Mouse (Mus musculus) hindbrain, embryonic 12.5 days (tissue): ENCODE measurements around the gene Olfr672. TPM values are rescaled to one million over a fixed set of nuclear protein-coding genes. Genes with fewer than 3 reads are reported as not detected.
"Not testable (repeated sequence)": the region's sequence is repeated elsewhere in the genome, so short reads cannot be mapped to it uniquely, and the experiment has no call there.

Experiments used
- ATAC-seq: fragments of 200-750 bp; cut with Nextera tagmentation; 2 replicates; pipeline ENCODE4 v1.8.0; 2017; ENCODE audit warnings: moderate TSS enrichment; ENCODE audit not compliant: low FRiP score
- H3K27ac ChIP-seq: fragments of 300-500 bp; sonication (generic); 2 replicates; pipeline ENCODE4 v1.5.1; 2016; ENCODE audit warnings: mild to moderate bottlenecking
- H3K27me3 ChIP-seq: fragments of 300-500 bp; sonication (generic); 2 replicates; pipeline ENCODE4 v1.6.1; 2016; ENCODE audit warnings: mild to moderate bottlenecking
- H3K36me3 ChIP-seq: fragments of 300-500 bp; sonication (generic); 2 replicates; pipeline ENCODE4 v1.6.1; 2016; ENCODE audit warnings: mild to moderate bottlenecking
- H3K4me1 ChIP-seq: fragments of 300-500 bp; sonication (generic); 2 replicates; pipeline ENCODE4 v1.6.1; 2016
- H3K4me2 ChIP-seq: fragments of 300-500 bp; sonication (generic); replicated peaks from 2 replicates; pipeline ENCODE4 v1.6.1; 2016; ENCODE audit warnings: mild to moderate bottlenecking
- H3K4me3 ChIP-seq: fragments of 300-500 bp; sonication (generic); 2 replicates; pipeline ENCODE4 v1.5.1; 2016; ENCODE audit warnings: mild to moderate bottlenecking
- H3K9ac ChIP-seq: fragments of 300-500 bp; sonication (generic); 2 replicates; pipeline ENCODE4 v1.6.1; 2016; ENCODE audit warnings: mild to moderate bottlenecking, moderate library complexity
- H3K9me3 ChIP-seq: fragments of 300-500 bp; sonication (generic); replicated peaks from 2 replicates; pipeline ENCODE4 v1.6.1; 2016; ENCODE audit warnings: mild to moderate bottlenecking
- WGBS: fragments of 180-500 bp; shearing (Covaris S2); methylation state at CpG from one replicate; pipeline ENCODE4 v1.1.7; 2016; 5-methylcytosine and 5-hydroxymethylcytosine counted together
- polyA plus RNA-seq: library from polyadenylated mRNA; unstranded; fragments of >200 nt; fragmentation: Nextera tagmentation; extraction: Ambion mirVana; gene quantifications from 2 replicates; pipeline ENCODE4 v1.2.1, GENCODE M21; 2016

The Olfr672 gene
- not detected in 2 replicates for polyA plus RNA-seq

DNA sequence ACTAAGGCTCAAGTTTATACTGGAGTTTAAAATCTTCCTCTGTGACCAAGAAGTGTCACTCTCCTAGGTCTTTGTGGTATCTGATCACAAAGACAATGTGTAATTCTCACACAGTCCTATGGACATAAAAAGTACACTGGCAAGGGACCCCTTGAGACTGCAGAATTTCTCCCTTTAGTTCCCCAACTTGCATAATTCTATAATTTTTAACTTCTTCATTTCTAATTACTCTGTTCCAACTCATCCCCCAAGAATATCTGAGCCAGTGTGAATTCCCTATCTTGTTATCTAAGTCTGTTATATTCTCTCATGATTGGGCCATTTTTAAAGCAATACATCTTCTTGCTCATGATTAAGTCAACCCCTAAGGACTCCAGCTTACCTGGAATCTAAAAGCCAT is at the start of gene Olfr672:
Gene Olfr672 (minus strand): TSS at position 101 of the 400 bp plus-strand sequence.
- no peak within 1 kb of the TSS for H3K4me3 ChIP-seq
- no peak within 1 kb of the TSS for H3K27ac ChIP-seq
- no peaks in the 10 kb centered on the region for H3K9me3 ChIP-seq
- no peak within 1 kb of the TSS for H3K4me2 ChIP-seq
- ATAC-seq = no peak
- H3K4me1 ChIP-seq = no peaks in the 10 kb centered on the region
- H3K36me3 ChIP-seq = no peaks in the 10 kb centered on the region
- no peak within 1 kb of the TSS for H3K9ac ChIP-seq
- H3K27me3 ChIP-seq = no peaks in the 10 kb centered on the region

DNA sequence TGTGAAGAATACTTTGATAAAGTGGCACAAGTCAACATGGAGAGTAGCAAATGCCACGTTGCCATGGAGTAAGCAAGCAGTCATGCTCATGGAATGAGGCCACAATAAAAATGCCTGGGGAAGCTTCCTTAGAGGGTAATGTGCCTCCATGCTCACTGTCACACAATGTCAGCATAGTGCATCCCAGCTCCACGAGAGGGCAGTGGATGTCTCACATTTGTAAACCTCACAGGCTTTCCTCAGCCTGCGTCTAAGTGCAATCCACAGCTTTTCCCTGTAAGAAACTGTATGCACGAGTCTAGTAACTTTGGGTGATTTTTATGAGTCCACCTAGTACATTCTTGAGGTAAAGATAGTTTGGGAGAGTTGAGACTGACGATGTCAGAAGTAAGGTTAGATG is 32.0 kb upstream of the Olfr672 start:
- H3K36me3 ChIP-seq, H3K4me1 ChIP-seq, H3K4me3 ChIP-seq, H3K4me2 ChIP-seq, ATAC-seq, H3K9me3 ChIP-seq, H3K27ac ChIP-seq, H3K9ac ChIP-seq, H3K27me3 ChIP-seq: not testable (repeated sequence)
- WGBS = 56% methylated on average over 5 of the region's 5 CpGs

DNA sequence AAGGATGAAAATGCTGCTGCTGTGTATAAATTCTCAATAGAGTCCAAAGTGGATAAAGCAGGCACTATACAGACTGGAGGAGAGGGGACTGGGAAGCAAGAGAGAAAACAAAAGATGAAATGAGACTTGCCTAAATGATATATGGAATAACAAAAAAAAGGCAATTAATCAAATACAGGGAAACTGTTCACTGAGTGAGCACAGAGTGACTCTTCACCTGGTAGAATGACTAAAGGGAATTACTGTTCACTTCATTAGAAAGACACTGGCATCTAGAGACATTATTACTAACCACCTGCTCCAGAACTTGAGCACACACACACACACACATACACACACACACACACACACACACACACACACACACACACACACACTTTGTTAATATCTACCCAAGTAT is 30.6 kb upstream of the Olfr672 start, which contains the start of gene Olfr676:
Gene Olfr676 (plus strand): TSS at position 301 of the 400 bp plus-strand sequence.
- no peak for ATAC-seq
- Histone ChIP-seq H3K4me1 (no peaks in the 10 kb centered on the region), H3K4me2 (no peak within 1 kb of the TSS), H3K4me3 (no peak within 1 kb of the TSS), H3K27ac (no peak within 1 kb of the TSS), H3K9me3 (no peaks in the 10 kb centered on the region), H3K27me3 (no peaks in the 10 kb centered on the region), H3K36me3 (no peaks in the 10 kb centered on the region), H3K9ac (no peak within 1 kb of the TSS)

DNA sequence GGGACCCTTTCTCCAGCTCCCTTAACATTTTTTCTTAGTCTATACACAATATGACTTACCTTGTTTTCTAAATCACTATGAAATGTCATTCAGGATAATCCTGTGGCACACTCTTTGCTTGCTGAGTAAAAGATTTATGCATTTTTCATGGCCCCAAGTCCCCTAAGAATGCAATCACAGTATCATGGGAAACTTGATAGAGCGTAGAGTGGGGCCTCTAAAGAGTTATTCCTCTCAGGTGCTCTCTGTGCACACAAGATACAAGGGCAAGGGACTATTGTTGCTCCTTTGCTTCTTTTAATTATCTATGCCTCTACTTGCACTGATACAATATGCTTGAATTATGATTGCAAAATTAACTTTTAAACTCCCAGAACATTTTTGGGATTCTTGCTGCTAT is 26.5 kb upstream of the Olfr672 start, which contains the start of gene Olfr675:
Gene Olfr675 (minus strand): TSS at position 101 of the 400 bp plus-strand sequence.
- Histone ChIP-seq H3K27me3 (no peaks in the 10 kb centered on the region), H3K9ac (no peak within 1 kb of the TSS), H3K4me2 (no peak within 1 kb of the TSS), H3K27ac (no peak within 1 kb of the TSS), H3K9me3 (no peaks in the 10 kb centered on the region), H3K4me3 (no peak within 1 kb of the TSS), H3K4me1 (no peaks in the 10 kb centered on the region), H3K36me3 (no peaks in the 10 kb centered on the region)
- 86% methylated on average over 1 of the region's 1 CpGs for WGBS
- no peak for ATAC-seq

DNA sequence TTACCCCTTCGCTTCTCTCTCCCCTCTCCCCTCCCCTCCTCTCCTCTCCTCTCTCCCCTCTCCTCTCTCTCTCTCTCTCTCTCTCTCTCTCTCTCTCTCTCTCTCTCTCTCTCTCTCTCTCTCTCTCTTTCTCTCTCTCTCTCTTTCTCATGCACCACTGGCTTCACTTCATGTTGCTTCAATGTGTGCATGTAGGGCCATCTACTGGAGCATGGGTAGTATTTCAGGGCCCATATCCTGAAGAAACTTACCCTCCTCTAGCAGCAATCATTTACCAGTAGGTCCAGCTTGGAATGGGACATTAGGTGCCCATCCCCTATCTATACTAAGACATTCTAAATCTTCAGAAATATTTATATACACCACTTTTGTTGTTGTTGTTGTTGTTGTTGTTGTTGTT is 20.7 kb upstream of the Olfr672 start:
- no peaks in the 10 kb centered on the region for H3K4me1 ChIP-seq
- no peaks in the 10 kb centered on the region for H3K36me3 ChIP-seq
- no peak for ATAC-seq
- H3K4me3 ChIP-seq = no peak overlapping the region
- H3K27ac ChIP-seq = no peak overlapping the region
- WGBS = 69% methylated on average over 1 of the region's 1 CpGs
- H3K27me3 ChIP-seq = no peaks in the 10 kb centered on the region
- H3K9me3 ChIP-seq = no peaks in the 10 kb centered on the region
- H3K9ac ChIP-seq = no peak overlapping the region
- H3K4me2 ChIP-seq = no peak overlapping the region

DNA sequence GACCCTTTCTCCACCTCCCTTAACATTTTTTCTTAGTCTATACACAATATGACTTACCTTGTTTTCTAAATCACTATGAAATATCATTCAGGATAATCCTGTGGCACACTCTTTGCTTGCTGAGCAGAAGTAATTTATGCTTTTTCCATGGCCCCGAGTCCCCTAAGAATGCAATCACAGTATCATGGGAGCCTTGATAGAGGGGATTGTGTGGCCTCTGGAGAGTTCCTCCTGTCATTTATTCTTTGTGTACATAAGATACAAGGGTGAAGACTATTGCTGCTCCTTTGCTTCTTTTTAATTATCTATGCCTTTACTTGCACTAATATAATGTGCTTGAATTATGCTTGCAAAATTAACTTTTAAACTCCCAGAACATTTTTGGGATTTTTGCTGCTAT is 22.8 kb downstream of the Olfr672 start, which contains the start of gene Olfr671:
Gene Olfr671 (minus strand): TSS at position 101 of the 400 bp plus-strand sequence.
- no peak within 1 kb of the TSS for H3K4me2 ChIP-seq
- H3K27me3 ChIP-seq = no peaks in the 10 kb centered on the region
- no peak for ATAC-seq
- no peak within 1 kb of the TSS for H3K9ac ChIP-seq
- no peak within 1 kb of the TSS for H3K4me3 ChIP-seq
- H3K9me3 ChIP-seq = 0 out of 2 replicates have a peak, but pooled peaks cover 3% of the 10 kb centered on the region
- H3K27ac ChIP-seq = no peak within 1 kb of the TSS
- H3K36me3 ChIP-seq = no peaks in the 10 kb centered on the region
- no peaks in the 10 kb centered on the region for H3K4me1 ChIP-seq
- WGBS = 81% methylated on average over 1 of the region's 1 CpGs

DNA sequence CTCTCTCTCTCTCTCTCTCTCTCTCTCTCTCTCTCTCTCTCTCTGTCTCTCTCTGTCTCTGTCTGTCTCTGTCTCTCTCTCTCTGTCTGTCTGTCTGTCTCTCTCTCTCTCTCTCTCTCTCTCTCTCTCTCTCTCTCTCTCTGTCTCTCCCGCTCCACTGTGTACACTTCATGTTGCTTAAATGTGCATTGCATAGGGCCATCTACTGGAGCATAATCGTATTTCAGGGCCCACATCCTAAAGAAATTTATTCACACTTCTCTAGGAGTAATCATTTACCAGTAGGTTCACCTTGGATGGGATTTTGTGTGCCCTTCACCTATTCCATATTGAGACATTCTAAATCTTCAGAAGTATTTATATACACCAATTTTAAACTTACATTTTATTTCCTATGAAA is 29.3 kb downstream of the Olfr672 start:
- H3K27me3 ChIP-seq, ATAC-seq, H3K36me3 ChIP-seq, H3K9me3 ChIP-seq, H3K27ac ChIP-seq, H3K4me2 ChIP-seq, H3K4me1 ChIP-seq, H3K9ac ChIP-seq, H3K4me3 ChIP-seq: not testable (repeated sequence)
- WGBS = 80% methylated on average over 2 of the region's 2 CpGs

DNA sequence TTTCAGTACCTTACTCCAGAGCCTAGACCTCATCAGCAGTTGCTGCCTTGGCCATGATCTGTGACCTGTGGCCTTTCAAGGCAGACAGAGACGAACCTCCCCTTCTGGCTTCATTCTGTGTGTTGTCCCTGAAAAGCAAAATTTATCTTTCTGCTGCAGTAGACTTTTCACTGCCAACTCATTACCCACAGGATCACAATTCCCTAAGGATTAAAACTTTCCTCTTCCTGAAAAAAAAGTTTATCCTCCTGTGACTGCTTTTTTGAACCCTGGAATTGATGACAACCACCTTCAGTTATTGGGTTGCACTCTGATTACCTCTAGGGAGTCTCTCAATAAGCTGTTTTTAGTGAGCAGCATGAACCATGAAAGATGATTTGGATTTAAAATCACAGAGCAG is 39.3 kb downstream of the Olfr672 start, which contains the start of gene Olfr670:
Gene Olfr670 (minus strand): TSS at position 101 of the 400 bp plus-strand sequence.
- ATAC-seq = no peak
- H3K27ac ChIP-seq = no peak within 1 kb of the TSS
- no peak within 1 kb of the TSS for H3K9ac ChIP-seq
- H3K36me3 ChIP-seq = no peaks in the 10 kb centered on the region
- no peaks in the 10 kb centered on the region for H3K4me1 ChIP-seq
- no peak within 1 kb of the TSS for H3K4me2 ChIP-seq
- 47% methylated on average over 1 of the region's 1 CpGs for WGBS
- no peaks in the 10 kb centered on the region for H3K27me3 ChIP-seq
- no peaks in the 10 kb centered on the region for H3K9me3 ChIP-seq
- no peak within 1 kb of the TSS for H3K4me3 ChIP-seq

DNA sequence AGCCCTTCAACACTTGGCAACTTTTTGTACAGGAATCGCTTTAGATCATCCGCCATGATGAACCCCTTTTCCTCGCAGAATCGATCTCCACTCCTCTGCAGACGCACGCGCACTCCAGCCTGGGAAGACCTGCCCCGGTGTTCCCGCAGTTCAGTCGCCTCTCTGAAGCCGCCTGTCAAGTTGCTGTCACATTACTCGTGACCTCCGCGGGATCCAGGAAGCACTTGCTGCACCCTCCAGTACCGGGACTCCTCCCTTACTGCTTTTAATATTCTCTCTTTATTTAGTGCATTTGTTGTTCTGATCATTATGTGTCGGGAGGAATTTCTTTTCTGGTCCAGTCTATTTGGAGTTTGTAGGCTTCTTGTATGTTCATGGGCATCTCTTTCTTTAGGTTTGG is 51.6 kb downstream of the Olfr672 start:
- not testable (repeated sequence) for H3K4me1 ChIP-seq, H3K9ac ChIP-seq, H3K36me3 ChIP-seq, H3K4me2 ChIP-seq, ATAC-seq, H3K27ac ChIP-seq, H3K9me3 ChIP-seq, H3K4me3 ChIP-seq, H3K27me3 ChIP-seq
- 95% methylated on average over 16 of the region's 16 CpGs for WGBS

Other genes with a start within 250 kb of the Olfr672 start
- gene Usp17le, start 224.6 kb downstream of the Olfr672 start, polyA plus RNA-seq = not detected in 2 replicates
- not detected in 2 replicates for gene Usp17lb, start 159.4 kb downstream of the Olfr672 start, polyA plus RNA-seq
- gene Usp17la, start 145.0 kb downstream of the Olfr672 start, polyA plus RNA-seq = not detected in 2 replicates
- not detected in 2 replicates for gene Olfr665, start 124.0 kb downstream of the Olfr672 start, polyA plus RNA-seq
- not detected in 2 replicates for gene Olfr666, start 106.1 kb downstream of the Olfr672 start, polyA plus RNA-seq
- gene Olfr667, start 80.5 kb downstream of the Olfr672 start, polyA plus RNA-seq = not detected in 2 replicates
- not detected in 2 replicates for gene Olfr668, start 74.0 kb downstream of the Olfr672 start, polyA plus RNA-seq
- not detected in 2 replicates for gene Olfr669, start 67.8 kb downstream of the Olfr672 start, polyA plus RNA-seq
- gene Olfr670, start 39.4 kb downstream of the Olfr672 start, polyA plus RNA-seq = not detected in 2 replicates
- gene Olfr671, start 22.9 kb downstream of the Olfr672 start, polyA plus RNA-seq = not detected in 2 replicates
- gene Olfr675, start 26.4 kb upstream of the Olfr672 start, polyA plus RNA-seq = not detected in 2 replicates
- not detected in 2 replicates for gene Olfr676, start 30.7 kb upstream of the Olfr672 start, polyA plus RNA-seq
- gene Olfr677, start 49.3 kb upstream of the Olfr672 start, polyA plus RNA-seq = not detected in 2 replicates
- gene Olfr678, start 62.4 kb upstream of the Olfr672 start, polyA plus RNA-seq = not detected in 2 replicates
- not detected in 2 replicates for gene Olfr679, start 79.2 kb upstream of the Olfr672 start, polyA plus RNA-seq
- not detected in 2 replicates for gene Olfr680-ps1, start 90.8 kb upstream of the Olfr672 start, polyA plus RNA-seq
- gene Olfr681, start 114.8 kb upstream of the Olfr672 start, polyA plus RNA-seq = not detected in 2 replicates
- not detected in 2 replicates for gene Olfr683, start 145.0 kb upstream of the Olfr672 start, polyA plus RNA-seq
- not detected in 2 replicates for gene Olfr684, start 161.6 kb upstream of the Olfr672 start, polyA plus RNA-seq
- gene Olfr685, start 184.0 kb upstream of the Olfr672 start, polyA plus RNA-seq = not detected in 2 replicates
- gene Olfr686, start 205.5 kb upstream of the Olfr672 start, polyA plus RNA-seq = not detected in 2 replicates